Mouse (Mus musculus): ENCODE results near the gene Nsa2.

Gene Nsa2

GRCm38 (mm10) chr13:97107721-97108120, 30.0 kb downstream of the Nsa2 start:
- ChIA-PET POLR2A (interaction anchor here in 2 of 4 experiments (0.6 to 0.8 kb wide), 2 partner anchors 29 to 30 kb away, joined by 3 read pairs; partner anchors contain the start of genes Gfm2 (in 1 of the 2) and Nsa2 (in 1 of the 2)), CTCF (interaction anchor here in 1 of 4 experiments (0.6 kb wide), 1 partner anchor 99 kb away, joined by 3 read pairs; no protein-coding TSS in a partner anchor)

- ChIA-PET CTCF (interaction anchor here in 1 of 4 experiments (1.0 to 1.6 kb wide), 2 partner anchors 10 to 49 kb away, joined by 3 to 5 read pairs; no protein-coding TSS in a partner anchor), POLR2A (interaction anchor here (0.5 to 2.9 kb wide), 22 partner anchors 8 to 482 kb away, joined by 3 to 16 read pairs (median 4); partner anchors contain the start of genes Gfm2 (in 3 of the 4), Nsa2 (in 3 of the 4) and Fam169a (in 2 of the 4))
These were observed 32.7 kb downstream of the Nsa2 start for GRCm38 (mm10) chr13:97104996-97105395.

- ChIA-PET CTCF (interaction anchor here (0.5 to 1.6 kb wide), 34 partner anchors 9 to 1876 kb away, joined by 3 to 14 read pairs (median 3); partner anchors contain the start of genes Fam169a (in 3 of the 4), Gfm2 (in 1 of the 4) and Nsa2 (in 1 of the 4)), POLR2A (interaction anchor here (0.6 to 1.9 kb wide), 27 partner anchors 9 to 1482 kb away, joined by 3 to 14 read pairs (median 4); partner anchors contain the start of genes Fam169a (in 2 of the 4), Gfm2 (in 2 of the 4), Nsa2 (in 2 of the 4) and Enc1 (in 1 of the 4))
These were observed 38.4 kb downstream of the Nsa2 start, which contains the start of gene Gm6169 for GRCm38 (mm10) chr13:97099187-97099852. Gene Gm6169 (minus strand): TSS chr13:97099237.

- POLR2A ChIA-PET = interaction anchor here in 3 of 4 experiments (0.5 to 2.4 kb wide), 12 partner anchors 8 to 206 kb away, joined by 3 to 8 read pairs (median 4); partner anchors contain the start of genes Gfm2 (in 1 of the 3) and Nsa2 (in 1 of the 3)
- CTCF ChIA-PET = interaction anchor here in 2 of 4 experiments (0.6 to 1.1 kb wide), 2 partner anchors 23 to 29 kb away, joined by 3 to 8 read pairs; partner anchors contain the start of gene Fam169a (in 1 of the 2)
These were observed 42.0 kb downstream of the Nsa2 start for GRCm38 (mm10) chr13:97095726-97096125.

- POLR2A ChIA-PET = interaction anchor here in 2 of 4 experiments (0.5 to 13.2 kb wide), 8 partner anchors 8 to 74 kb away, joined by 3 to 143 read pairs (median 4); partner anchors contain the start of genes Fam169a (in 2 of the 2) and Gm6169 (in 1 of the 2)
- CTCF ChIA-PET = interaction anchor here in 3 of 4 experiments (0.7 to 1.7 kb wide), 5 partner anchors 10 to 318 kb away, joined by 3 to 4 read pairs (median 3); partner anchors contain the start of genes Fam169a (in 1 of the 3) and Gm6169 (in 1 of the 3)
These were observed 49.6 kb downstream of the Nsa2 start for GRCm38 (mm10) chr13:97088183-97088582.

GRCm38 (mm10) chr13:97087421-97087820, 50.3 kb downstream of the Nsa2 start:
- ChIA-PET POLR2A (interaction anchor here (0.6 to 13.2 kb wide), 9 partner anchors 8 to 34 kb away, joined by 3 to 143 read pairs (median 6); partner anchors contain the start of gene Fam169a (in 3 of the 4)), CTCF (interaction anchor here in 2 of 4 experiments (1.0 to 1.7 kb wide), 2 partner anchors 9 to 12 kb away, joined by 3 to 4 read pairs; partner anchors contain the start of gene Gm6169 (in 1 of the 2))

GRCm38 (mm10) chr13:97086316-97086715, 51.4 kb downstream of the Nsa2 start:
- ChIA-PET POLR2A (interaction anchor here (0.6 to 13.2 kb wide), 20 partner anchors 9 to 106 kb away, joined by 3 to 143 read pairs (median 4); partner anchors contain the start of genes Fam169a (in 2 of the 4), Gfm2 (in 1 of the 4) and Nsa2 (in 1 of the 4)), CTCF (interaction anchor here in 1 of 4 experiments (0.6 to 1.4 kb wide), 2 partner anchors 13 to 141 kb away, joined by 4 to 6 read pairs; partner anchors contain the start of gene Gm6169)

GRCm38 (mm10) chr13:97082432-97082831, 55.3 kb downstream of the Nsa2 start:
- ChIA-PET CTCF (no interaction called here), POLR2A (interaction anchor here in 3 of 4 experiments (0.7 to 13.2 kb wide), 8 partner anchors 8 to 40 kb away, joined by 3 to 143 read pairs (median 4); partner anchors contain the start of gene Fam169a (in 1 of the 3))

GRCm38 (mm10) chr13:97080615-97081014, 57.1 kb downstream of the Nsa2 start:
- POLR2A ChIA-PET = interaction anchor here in 3 of 4 experiments (0.6 to 13.2 kb wide), 11 partner anchors 8 to 731 kb away, joined by 3 to 143 read pairs (median 4); partner anchors contain the start of gene Fam169a (in 2 of the 3)
- CTCF ChIA-PET = interaction anchor here in 2 of 4 experiments (0.7 to 1.3 kb wide), 2 partner anchors 19 to 58 kb away, joined by 3 read pairs; partner anchors contain the start of gene Gm6169 (in 1 of the 2)

GRCm38 (mm10) chr13:97080201-97080600, 57.5 kb downstream of the Nsa2 start:
- ChIA-PET CTCF (interaction anchor here in 3 of 4 experiments (0.7 to 1.3 kb wide), 4 partner anchors 19 to 59 kb away, joined by 3 to 8 read pairs (median 3); partner anchors contain the start of gene Gm6169 (in 2 of the 3)), POLR2A (interaction anchor here (0.6 to 13.2 kb wide), 11 partner anchors 8 to 419 kb away, joined by 3 to 143 read pairs (median 4); partner anchors contain the start of gene Fam169a (in 3 of the 4))
